Mouse (Mus musculus) heart, embryonic 14.5 days (tissue): ENCODE data around the gene Klhl35. TPM values are rescaled to one million over a fixed set of nuclear protein-coding genes. Genes with fewer than 3 reads are reported as not detected.
"Not testable (repeated sequence)": the region's sequence is repeated elsewhere in the genome, so short reads cannot be mapped to it uniquely, and the experiment has no call there.

Source experiments
- ATAC-seq: fragments of 200-750 bp; cut with Nextera tagmentation; 2 replicates; pipeline ENCODE4 v1.8.0; 2017; ENCODE audit warnings: low read depth, moderate TSS enrichment; ENCODE audit not compliant: insufficient number of reproducible peaks, insufficient read depth, low FRiP score
- H3K27ac ChIP-seq, 2 experiments: fragments of 200-500 bp in 1 of 2; fragments of 300-500 bp in 1 of 2; sonication (generic) in 1 of 2; replicated peaks in 1 of 2; 2 replicates each; pipeline ENCODE4 v1.5.1; 2012 to 2014; ENCODE audit warnings: low read depth in 2 of 2, low read length in 2 of 2, control low read depth in 1 of 2, mild to moderate bottlenecking in 1 of 2, mixed read lengths in 1 of 2; ENCODE audit not compliant: control insufficient read depth in 1 of 2, insufficient read depth in 1 of 2
- H3K27me3 ChIP-seq: fragments of 300-500 bp; sonication (generic); 2 replicates; pipeline ENCODE4 v1.6.1; 2014; ENCODE audit warnings: mild to moderate bottlenecking, low read length, control low read depth; ENCODE audit not compliant: control insufficient read depth, insufficient read depth
- H3K36me3 ChIP-seq: fragments of 300-500 bp; sonication (generic); 2 replicates; pipeline ENCODE4 v1.6.1; 2014; ENCODE audit warnings: mild to moderate bottlenecking, control low read depth, low read length, mixed read lengths; ENCODE audit not compliant: control insufficient read depth, insufficient read depth
- H3K4me1 ChIP-seq, 2 experiments: fragments of 200-500 bp in 1 of 2; fragments of 300-500 bp in 1 of 2; sonication (generic) in 1 of 2; 2 replicates each; pipeline ENCODE4 v1.6.1; 2012 to 2014; ENCODE audit warnings: low read length in 2 of 2, control low read depth in 1 of 2, mixed read lengths in 1 of 2; ENCODE audit not compliant: control insufficient read depth in 2 of 2, insufficient read depth in 2 of 2
- H3K4me2 ChIP-seq: fragments of 300-500 bp; sonication (generic); 2 replicates; pipeline ENCODE4 v1.6.1; 2014; ENCODE audit warnings: mild to moderate bottlenecking, low read length
- H3K4me3 ChIP-seq, 2 experiments: fragments of 200-500 bp in 1 of 2; fragments of 300-500 bp in 1 of 2; sonication (generic) in 1 of 2; 2 replicates each; pipeline ENCODE4 v1.5.1; 2012 to 2014; ENCODE audit warnings: low read length in 2 of 2, mild to moderate bottlenecking in 2 of 2, control low read depth in 1 of 2, low read depth in 1 of 2, moderate library complexity in 1 of 2; ENCODE audit not compliant: control insufficient read depth in 1 of 2, insufficient read depth in 1 of 2
- H3K9ac ChIP-seq: fragments of 300-500 bp; sonication (generic); 2 replicates; pipeline ENCODE4 v1.6.1; 2014; ENCODE audit warnings: mild to moderate bottlenecking, low read length
- H3K9me3 ChIP-seq: fragments of 300-500 bp; sonication (generic); 2 replicates; pipeline ENCODE4 v1.6.1; 2016; ENCODE audit warnings: low read length, control low read depth; ENCODE audit not compliant: control insufficient read depth
- WGBS: fragments of 180-500 bp; shearing (Covaris S2); extraction: QIAGEN DNeasy Blood & Tissue Kit; methylation state at CpG from one replicate; pipeline ENCODE4 v1.1.7; 2014; 5-methylcytosine and 5-hydroxymethylcytosine counted together
- polyA plus RNA-seq: library from polyadenylated mRNA; unstranded; fragments of >200 nt; fragmentation: Nextera tagmentation; extraction: Ambion mirVana; gene quantifications from 2 replicates; pipeline ENCODE4 v1.2.1, GENCODE M21; 2014

The Klhl35 gene
- polyA plus RNA-seq, 1 experiment from 2014 or later, result 1.1 TPM

- ATAC-seq, result no peak
- WGBS, result 75% methylated on average over 5 of the region's 5 CpGs
- Histone ChIP-seq H3K27ac (no peak overlapping the region), H3K27me3 (no peaks in the 10 kb centered on the region), H3K4me1 (peaks cover 0 to 3% of the 10 kb centered on the region in 2 experiments; a peak in 1 of 4 replicates), H3K4me2 (no peak overlapping the region), H3K9me3 (peaks cover 7% of the 10 kb centered on the region; the same call in 1 of the 2 replicates), H3K4me3 (no peak overlapping the region), H3K36me3 (no peaks in the 10 kb centered on the region), H3K9ac (no peak overlapping the region)
Observed at GRCm38 (mm10) chr7:99489708-99490107, 23.9 kb downstream of the Klhl35 start.

GRCm38 (mm10) chr7:99499128-99499527, 33.3 kb downstream of the Klhl35 start:
- Histone ChIP-seq H3K4me3 (no peak overlapping the region), H3K4me1 (peaks cover 2 to 4% of the 10 kb centered on the region in 2 experiments; a peak in 2 of 4 replicates), H3K9me3 (0 out of 2 replicates have a peak, but pooled peaks cover 3% of the 10 kb centered on the region), H3K27ac (no peak overlapping the region), H3K4me2 (no peak overlapping the region), H3K27me3 (no peaks in the 10 kb centered on the region), H3K36me3 (no peaks in the 10 kb centered on the region), H3K9ac (no peak overlapping the region)
- no peak for ATAC-seq
- WGBS, result 56% methylated on average over 1 of the region's 1 CpGs

DNA sequence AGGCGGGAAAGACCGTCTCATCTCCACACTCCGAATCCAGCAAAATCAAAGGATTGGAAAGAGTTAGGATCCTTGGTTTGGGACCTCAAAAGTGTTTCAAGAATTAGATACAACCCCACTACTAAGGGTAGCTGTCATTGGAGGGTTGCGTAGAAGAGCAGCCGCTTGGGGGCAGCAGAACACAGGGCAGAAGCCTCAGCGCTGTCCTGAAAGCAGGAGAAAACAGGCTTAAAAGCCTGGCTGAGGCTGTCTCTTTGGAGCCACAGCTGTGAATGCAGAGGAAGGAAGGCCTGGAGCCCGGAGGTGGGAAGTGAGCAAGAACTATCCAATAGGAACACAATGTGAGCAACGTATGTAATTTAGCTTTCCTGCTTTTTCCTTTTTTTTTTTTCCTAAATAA, 34.4 kb downstream of the Klhl35 start:
- H3K4me3 ChIP-seq, result no peak overlapping the region
- H3K27me3 ChIP-seq, result no peaks in the 10 kb centered on the region
- under 1% methylated on average over 8 of the region's 8 CpGs for WGBS
- 0 out of 2 replicates have a peak, but pooled peaks cover 3% of the 10 kb centered on the region for H3K9me3 ChIP-seq
- no peak overlapping the region for H3K9ac ChIP-seq
- ATAC-seq, result peak; percentile 73
- no peaks in the 10 kb centered on the region for H3K36me3 ChIP-seq
- H3K27ac ChIP-seq, result no peak overlapping the region
- H3K4me2 ChIP-seq, result no peak overlapping the region
- H3K4me1 ChIP-seq, result peaks cover 2 to 4% of the 10 kb centered on the region in 2 experiments; a peak in 2 of 4 replicates

GRCm38 (mm10) chr7:99500655-99501054, 34.9 kb downstream of the Klhl35 start:
- Histone ChIP-seq H3K4me1 (peaks cover 2 to 4% of the 10 kb centered on the region in 2 experiments; a peak in 2 of 4 replicates), H3K9ac (0 out of 2 replicates have a peak overlapping the region, but pooled peaks have one; percentile 40), H3K27me3 (no peaks in the 10 kb centered on the region), H3K4me3 (no peak overlapping the region), H3K27ac (no peak overlapping the region), H3K4me2 (no peak overlapping the region), H3K9me3 (0 out of 2 replicates have a peak, but pooled peaks cover 3% of the 10 kb centered on the region), H3K36me3 (no peaks in the 10 kb centered on the region)
- 23% methylated on average over 5 of the region's 5 CpGs for WGBS
- no peak for ATAC-seq

DNA sequence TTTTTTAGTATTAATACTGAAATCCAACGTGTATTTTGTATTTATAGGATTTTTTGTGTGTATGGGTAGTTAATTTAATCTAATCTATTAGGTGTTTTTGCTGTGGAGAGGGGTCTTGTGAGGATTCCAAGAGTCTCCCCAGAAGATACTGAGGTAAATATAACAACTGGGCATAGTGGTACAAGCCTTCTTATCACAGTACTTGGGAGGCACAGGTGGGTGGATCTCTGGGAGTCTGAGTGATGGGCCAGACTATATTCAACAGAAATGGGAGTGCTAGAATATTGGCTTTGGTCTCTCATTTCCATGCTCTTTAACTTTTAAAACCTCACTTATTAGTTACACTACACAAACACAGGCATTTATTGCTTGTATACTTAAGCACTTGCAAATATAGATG, 35.3 kb downstream of the Klhl35 start:
- Histone ChIP-seq H3K36me3 (no peaks in the 10 kb centered on the region), H3K4me1 (peaks cover 2 to 4% of the 10 kb centered on the region in 2 experiments; a peak in 2 of 4 replicates), H3K27me3 (no peaks in the 10 kb centered on the region), H3K27ac (no peak overlapping the region), H3K9ac (no peak overlapping the region), H3K9me3 (no peaks in the 10 kb centered on the region), H3K4me2 (no peak overlapping the region), H3K4me3 (no peak overlapping the region)
- ATAC-seq, result no peak
- 26% methylated on average over 1 of the region's 1 CpGs for WGBS

DNA sequence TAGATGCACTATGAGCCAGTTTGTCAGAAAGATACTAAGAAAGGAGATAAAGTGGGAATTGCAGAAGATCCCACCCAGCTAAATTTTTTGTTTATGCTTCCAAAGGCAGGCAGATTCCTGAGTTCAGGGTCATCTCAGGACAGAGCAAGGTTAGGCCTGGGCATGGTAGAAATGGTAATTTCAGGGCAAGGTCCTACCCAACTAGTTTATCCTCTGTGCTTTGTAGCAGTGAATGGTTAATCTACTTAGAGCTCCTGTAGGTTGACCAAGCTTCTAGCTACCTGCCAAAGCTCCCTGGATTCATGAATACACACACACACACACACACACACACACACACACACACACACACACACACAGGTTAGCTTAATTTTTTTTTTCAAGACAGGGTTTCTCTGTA, 38.8 kb downstream of the Klhl35 start:
- H3K4me1 ChIP-seq, result peaks cover 2 to 4% of the 10 kb centered on the region in 2 experiments; a peak in 2 of 4 replicates
- H3K4me3 ChIP-seq, result no peak overlapping the region
- H3K27me3 ChIP-seq, result no peaks in the 10 kb centered on the region
- no peak for ATAC-seq
- no peak overlapping the region for H3K4me2 ChIP-seq
- no peaks in the 10 kb centered on the region for H3K36me3 ChIP-seq
- no peak overlapping the region for H3K27ac ChIP-seq
- peaks cover 7% of the 10 kb centered on the region; the same call in 1 of the 2 replicates for H3K9me3 ChIP-seq
- H3K9ac ChIP-seq, result no peak overlapping the region

- not testable (repeated sequence) for H3K36me3 ChIP-seq, H3K9me3 ChIP-seq, H3K27ac ChIP-seq, H3K4me1 ChIP-seq, ATAC-seq, H3K9ac ChIP-seq, H3K4me2 ChIP-seq, H3K27me3 ChIP-seq, H3K4me3 ChIP-seq
- WGBS, result 25% methylated on average over 2 of the region's 2 CpGs
Observed at GRCm38 (mm10) chr7:99508187-99508586, 42.4 kb downstream of the Klhl35 start.

GRCm38 (mm10) chr7:99510087-99510501, 44.3 kb downstream of the Klhl35 start:
- Histone ChIP-seq H3K9ac (no peak overlapping the region), H3K4me2 (peak overlapping the region; percentile 46), H3K27me3 (no peaks in the 10 kb centered on the region), H3K9me3 (peaks cover 7% of the 10 kb centered on the region; the same call in 1 of the 2 replicates), H3K4me3 (no peak overlapping the region), H3K36me3 (no peaks in the 10 kb centered on the region), H3K27ac (no peak overlapping the region), H3K4me1 (peaks cover 4 to 6% of the 10 kb centered on the region in 2 experiments; a peak in 3 of 4 replicates)
- WGBS, result 9% methylated on average over 8 of the region's 8 CpGs
- 0 out of 2 replicates have a peak, but pooled peaks have one; percentile 31 for ATAC-seq
